ENCODE assay signal across 7 mouse cellular contexts in genomic region chr8:107435962-107436831, GRCm38 (mm10). TPM values are rescaled to one million over a fixed set of nuclear protein-coding genes. Genes with fewer than 3 reads are reported as not detected.
DNase-seq lines count a peak whose midpoint lies in the region; ATAC-seq lines count a peak whose summit lies in the region.

Gene Wwp2, plus strand, starts transcription at chr8:107436365.

- peak; percentile 56 for DNase-seq in adrenal gland, adult 8-10 months
- peak; percentile 88 for DNase-seq in embryonic facial prominence, embryonic 11.5 days (ENCODE audit: low spot score)
- DNase-seq in heart, adult 11 months = peak; percentile 99
- peak; percentile 74 for DNase-seq in kidney, adult 11 months
- DNase-seq in left cerebral cortex, postnatal 4 days = peak; percentile 76
- peak; percentile 97 for DNase-seq in midbrain, embryonic 11.5 days (ENCODE audit: low spot score, missing footprints)
- peak; percentile 74 for DNase-seq in right cerebral cortex, postnatal 4 days

- peak; percentile 81 for ATAC-seq in embryonic facial prominence, embryonic 11.5 days (replicated peaks; ENCODE audit: insufficient number of reproducible peaks, low FRiP score, low TSS enrichment, low read depth)
- peak; percentile 91 for ATAC-seq in midbrain, embryonic 11.5 days (ENCODE audit: low FRiP score)

- WGBS in embryonic facial prominence, embryonic 11.5 days = under 1% methylated on average over 56 of the region's 81 CpGs
- WGBS in midbrain, embryonic 11.5 days = under 1% methylated on average over 66 of the region's 81 CpGs

- H3K36me3 ChIP-seq in embryonic facial prominence, embryonic 11.5 days (replicated peaks; ENCODE audit: control insufficient read depth, insufficient read depth, low read depth, low read length) = no peaks in the 10 kb centered on the region
- no peaks in the 10 kb centered on the region for H3K36me3 ChIP-seq in midbrain, embryonic 11.5 days (ENCODE audit: control insufficient read depth, insufficient read depth, low read length)

- H3K27ac ChIP-seq in embryonic facial prominence, embryonic 11.5 days (replicated peaks; ENCODE audit: low read depth, low read length) = peak within 1 kb of the TSS; percentile 83
- peak within 1 kb of the TSS; percentile 66 for H3K27ac ChIP-seq in midbrain, embryonic 11.5 days (ENCODE audit: low read depth, low read length)

- H3K9ac ChIP-seq in embryonic facial prominence, embryonic 11.5 days (replicated peaks; ENCODE audit: low read length) = peak within 1 kb of the TSS; percentile 88
- peak within 1 kb of the TSS; percentile 82 for H3K9ac ChIP-seq in midbrain, embryonic 11.5 days (ENCODE audit: low read length)

- no peaks in the 10 kb centered on the region for H3K27me3 ChIP-seq in embryonic facial prominence, embryonic 11.5 days (ENCODE audit: control insufficient read depth, insufficient read depth, low read length)
- H3K27me3 ChIP-seq in midbrain, embryonic 11.5 days (ENCODE audit: control insufficient read depth, insufficient read depth, low read length) = no peaks in the 10 kb centered on the region

- peak within 1 kb of the TSS; percentile 77 for H3K4me3 ChIP-seq in embryonic facial prominence, embryonic 11.5 days (ENCODE audit: low read depth, low read length)
- H3K4me3 ChIP-seq in midbrain, embryonic 11.5 days (ENCODE audit: low read depth, low read length) = peak within 1 kb of the TSS; percentile 95

- no peaks in the 10 kb centered on the region for H3K4me1 ChIP-seq in embryonic facial prominence, embryonic 11.5 days (ENCODE audit: control insufficient read depth, insufficient read depth, low read length)
- H3K4me1 ChIP-seq in midbrain, embryonic 11.5 days (ENCODE audit: control insufficient read depth, insufficient read depth, low read length) = peaks cover 11% of the 10 kb centered on the region

- intact Hi-C loops in left cerebral cortex, postnatal 4 days (cut with DNase I) = no loop called here

- no peaks in the 10 kb centered on the region for H3K9me3 ChIP-seq in embryonic facial prominence, embryonic 11.5 days (replicated peaks; ENCODE audit: control insufficient read depth, low read length)
- no peaks in the 10 kb centered on the region for H3K9me3 ChIP-seq in midbrain, embryonic 11.5 days (ENCODE audit: control insufficient read depth, low read length)

- peak within 1 kb of the TSS; percentile 56 for H3K4me2 ChIP-seq in embryonic facial prominence, embryonic 11.5 days (ENCODE audit: low read depth, low read length)
- H3K4me2 ChIP-seq in midbrain, embryonic 11.5 days = peak within 1 kb of the TSS; percentile 81

RNA-seq across cellular contexts. Expression of gene Wwp2, which starts in this region (rescaled TPM):
- 10 to 100 TPM; 37.7 to 62.9 (median 50.9) TPM for total RNA-seq in adrenal gland, adult 8-10 months (2022)
- polyA plus RNA-seq in embryonic facial prominence, embryonic 11.5 days (2014; fragmentation: Nextera tagmentation; extraction: Ambion mirVana) = 66.0 and 74.6 TPM in 2 replicates
- 10 to 100 TPM; 37.3 to 41.5 TPM for total RNA-seq in left cerebral cortex, postnatal 4 days (2021)
- 53.1 and 56.4 TPM in 2 replicates for polyA plus RNA-seq in midbrain, embryonic 11.5 days (2014; fragmentation: Nextera tagmentation; extraction: Ambion mirVana)

Comparison
In these comparisons a context has a peak if more than half of its experiments do, and no peak if none do; other contexts are left out.
1. Peak in every context shown above with its lines: DNase-seq, ATAC-seq, H3K4me3 ChIP-seq and H3K27ac ChIP-seq.